21 mouse cellular contexts compared by ENCODE assay signal in the genomic region with DNA sequence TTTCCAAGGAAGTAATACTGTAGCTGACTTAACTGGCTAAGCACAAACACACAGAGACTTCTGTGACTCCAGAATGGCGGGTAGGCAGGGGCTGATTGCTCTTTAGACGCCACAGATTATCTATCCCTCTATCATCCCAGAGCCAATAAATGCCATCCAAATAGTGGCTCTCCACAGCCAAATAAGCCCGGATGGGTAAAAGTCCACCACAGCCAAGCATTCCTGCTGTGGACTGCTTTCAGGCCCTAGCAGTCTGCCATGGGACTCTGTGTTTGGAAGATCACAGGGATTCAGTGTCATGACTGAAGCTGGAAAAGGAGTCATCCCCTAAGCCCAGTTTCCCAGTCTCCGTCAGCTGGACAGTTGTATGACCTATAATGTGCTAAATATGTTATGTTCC. TPM values are rescaled to one million over a fixed set of nuclear protein-coding genes. Genes with fewer than 3 reads are reported as not detected.
DNase-seq lines count a peak whose midpoint lies in the region; ATAC-seq and TF ChIP-seq lines count a peak whose summit lies in the region.
"Had no signal": no experiment of that assay in that cellular context is flagged by ENCODE, and none has a peak within 500 bp of the region (broad histone marks: within the 10 kb centered on the region; RNA-seq: fewer than 3 reads in every experiment).

No protein-coding gene starts in this region.

- no peak for ATAC-seq in heart, embryonic 13.5 days (ENCODE audit: extremely low read depth, insufficient number of reproducible peaks, low FRiP score, low TSS enrichment)
- ATAC-seq in heart, embryonic 16.5 days (replicated peaks; ENCODE audit: extremely low read depth, insufficient read depth, low FRiP score), result no peak
- ATAC-seq: CD4-positive, CD25-positive, alpha-beta regulatory T cell, adult 4 months had no signal

- 56% methylated on average over 4 of the region's 4 CpGs for whole genome bisulfite sequencing in heart, embryonic 13.5 days
- WGBS in heart, embryonic 16.5 days, result 60% methylated on average over 4 of the region's 4 CpGs

- H3K9ac ChIP-seq in heart, embryonic 13.5 days, result peak overlapping the region; percentile 77; the same call in 1 of the 2 replicates
- no peak overlapping the region for H3K9ac ChIP-seq in heart, embryonic 16.5 days (ENCODE audit: low read length)
- H3K9ac ChIP-seq: embryonic facial prominence, embryonic 15.5 days; hindbrain, embryonic 12.5 days; liver, embryonic 14.5 days had no signal

- H3K4me3 ChIP-seq in heart, embryonic 13.5 days, result no peak overlapping the region
- no peak overlapping the region for H3K4me3 ChIP-seq in left cerebral cortex, adult 2 months
- no peak overlapping the region for H3K4me3 ChIP-seq in brown adipose tissue, adult 24 weeks (ENCODE audit: insufficient read depth, low read depth, low read length)
- H3K4me3 ChIP-seq in heart, embryonic 16.5 days (ENCODE audit: low read length), result no peak overlapping the region
- H3K4me3 ChIP-seq: embryonic facial prominence, embryonic 15.5 days; hindbrain, embryonic 12.5 days had no signal

- TF ChIP-seq CTCF in left cerebral cortex, adult 2 months (IDR thresholded peaks at IDR 0.05), result no peak

- peak overlapping the region; percentile 98 for H3K27ac ChIP-seq in heart, embryonic 13.5 days (replicated peaks)
- H3K27ac ChIP-seq in left cerebral cortex, adult 2 months, result peak overlapping the region; percentile 79
- peak overlapping the region; percentile 93 for H3K27ac ChIP-seq in brown adipose tissue, adult 24 weeks (replicated peaks; ENCODE audit: low read depth, low read length)
- H3K27ac ChIP-seq in heart, embryonic 16.5 days (ENCODE audit: low read length), result peak overlapping the region; percentile 91
- H3K27ac ChIP-seq: hindbrain, embryonic 12.5 days; liver, embryonic 14.5 days had no signal

- no peaks in the 10 kb centered on the region for H3K9me3 ChIP-seq in heart, embryonic 13.5 days
- H3K9me3 ChIP-seq in heart, embryonic 16.5 days (replicated peaks; ENCODE audit: control insufficient read depth, low read length), result no peaks in the 10 kb centered on the region
- H3K9me3 ChIP-seq: embryonic facial prominence, embryonic 15.5 days; G1E; hindbrain, embryonic 12.5 days had no signal

- H3K4me1 ChIP-seq in heart, embryonic 13.5 days, result peaks cover 80% of the 10 kb centered on the region
- peaks cover 67% of the 10 kb centered on the region for H3K4me1 ChIP-seq in brown adipose tissue, adult 24 weeks (ENCODE audit: control insufficient read depth, insufficient read depth, insufficient read length, low read length)
- peaks cover 75% of the 10 kb centered on the region for H3K4me1 ChIP-seq in heart, embryonic 16.5 days (ENCODE audit: control insufficient read depth, insufficient read depth, low read length)

- intact Hi-C loops in heart, postnatal 36 days (cut with DNase I), result loop anchor here (2.0 kb wide), 1 partner anchor 15 kb away; the partner anchor contains the start of gene Bcar1
- intact Hi-C loops in left cerebral cortex, adult 2 months (cut with DNase I), result no loop called here
- intact Hi-C loops in left cerebral cortex, postnatal 4 days (cut with DNase I), result no loop called here

- 0 out of 2 replicates have a peak, but pooled peaks cover 6% of the 10 kb centered on the region for H3K36me3 ChIP-seq in heart, embryonic 13.5 days
- no peaks in the 10 kb centered on the region for H3K36me3 ChIP-seq in heart, embryonic 16.5 days (ENCODE audit: control insufficient read depth, insufficient read depth)
- H3K36me3 ChIP-seq: embryonic facial prominence, embryonic 15.5 days; G1E; hindbrain, embryonic 12.5 days had no signal

- no peak for DNase-seq in heart, postnatal 36 days
- DNase-seq in left cerebral cortex, adult 2 months (ENCODE audit: extremely low spot score in 1 of 2, low spot score in 2 of 2), result no peak
- no peak for DNase-seq in left cerebral cortex, postnatal 4 days
- no peak for DNase-seq in adrenal gland, postnatal 14 days
- DNase-seq: cerebellum, postnatal 10 days; embryo, embryonic 11 days; gastrocnemius, postnatal 25 days; thymus, postnatal 25 days had no signal

- no peaks in the 10 kb centered on the region for H3K27me3 ChIP-seq in heart, embryonic 13.5 days (replicated peaks)
- H3K27me3 ChIP-seq in heart, embryonic 16.5 days (ENCODE audit: control insufficient read depth, insufficient read depth, low read length), result no peaks in the 10 kb centered on the region
- H3K27me3 ChIP-seq: embryonic facial prominence, embryonic 15.5 days; hindbrain, embryonic 12.5 days had no signal

- H3K4me2 ChIP-seq in heart, embryonic 13.5 days, result 0 out of 2 replicates have a peak overlapping the region, but pooled peaks have one; percentile 56
- H3K4me2 ChIP-seq in heart, embryonic 16.5 days (ENCODE audit: low read depth, low read length), result no peak overlapping the region
- H3K4me2 ChIP-seq: embryonic facial prominence, embryonic 15.5 days; hindbrain, embryonic 12.5 days had no signal

RNA-seq across cellular contexts. Expression of gene Bcar1, which starts 16.1 kb away (rescaled TPM):
- 40.2 and 43.4 TPM in 2 replicates for polyA plus RNA-seq in heart, embryonic 13.5 days (2015; fragmentation: Nextera tagmentation; extraction: Ambion mirVana)
- total RNA-seq in heart, postnatal 36 days (2021), result 10 to 100 TPM; 18.8 to 19.1 TPM
- 10 to 100 TPM; 49.3 to 54.2 TPM for total RNA-seq in left cerebral cortex, adult 2 months (2021)
- 10 to 100 TPM; 58.2 to 59.7 TPM for total RNA-seq in left cerebral cortex, postnatal 4 days (2021)
- polyA plus RNA-seq in brown adipose tissue, adult 24 weeks (2012; ENCODE audit: insufficient read depth, insufficient read length, missing spikeins), result 6.5 and 8.7 TPM in 2 replicates
- 39.8 and 46.7 TPM in 2 replicates for polyA plus RNA-seq in heart, embryonic 16.5 days (2015; fragmentation: Nextera tagmentation; extraction: Ambion mirVana)
- 59.6 and 67.1 TPM in 2 replicates for total RNA-seq in adrenal gland, postnatal 14 days (2021)

RNA-seq across cellular contexts. Expression of gene Ctrb1, which starts 36.7 kb away (rescaled TPM):
- polyA plus RNA-seq in heart, embryonic 13.5 days (2015; fragmentation: Nextera tagmentation; extraction: Ambion mirVana), result 1.9 TPM in 1 of 2 replicates, not detected in the other
- not detected for total RNA-seq in heart, postnatal 36 days (2021)
- total RNA-seq in left cerebral cortex, adult 2 months (2021), result not detected
- total RNA-seq in left cerebral cortex, postnatal 4 days (2021), result not detected
- polyA plus RNA-seq in brown adipose tissue, adult 24 weeks (2012; ENCODE audit: insufficient read depth, insufficient read length, missing spikeins), result not detected in 2 replicates
- 0.17 and 2.1 TPM in 2 replicates for polyA plus RNA-seq in heart, embryonic 16.5 days (2015; fragmentation: Nextera tagmentation; extraction: Ambion mirVana)
- 0.41 TPM in 1 of 2 replicates, not detected in the other for total RNA-seq in adrenal gland, postnatal 14 days (2021)
- total RNA-seq: G1E; gastrocnemius, postnatal 25 days; layer of hippocampus, postnatal 10 days; left cerebral cortex, postnatal 25 days; midbrain, postnatal 0 days had no signal
- polyA plus RNA-seq: CD4-positive, CD25-positive, alpha-beta regulatory T cell, adult 4 months; forebrain, embryonic 11.5 days; G1E; hindbrain, embryonic 12.5 days; midbrain, postnatal 0 days; neural tube, embryonic 11.5 days had no signal
